Mouse (Mus musculus) cerebellum, adult 2 months (tissue): ENCODE results near the gene Nmrk2.

Experiments
- CTCF ChIP-seq: fragments of 200-500 bp; IDR thresholded peaks from 2 replicates; pipeline ENCODE4 v1.5.1; 2011; ENCODE audit warnings: low read depth, mild to moderate bottlenecking, control low read depth, low read length, moderate library complexity, borderline replicate concordance; ENCODE audit not compliant: insufficient read depth
- POLR2A ChIP-seq: fragments of 200-500 bp; IDR thresholded peaks from 2 replicates; pipeline ENCODE4 v1.6.1; 2011; ENCODE audit warnings: low read length, control low read depth, borderline replicate concordance; ENCODE audit not compliant: insufficient read depth

DNA sequence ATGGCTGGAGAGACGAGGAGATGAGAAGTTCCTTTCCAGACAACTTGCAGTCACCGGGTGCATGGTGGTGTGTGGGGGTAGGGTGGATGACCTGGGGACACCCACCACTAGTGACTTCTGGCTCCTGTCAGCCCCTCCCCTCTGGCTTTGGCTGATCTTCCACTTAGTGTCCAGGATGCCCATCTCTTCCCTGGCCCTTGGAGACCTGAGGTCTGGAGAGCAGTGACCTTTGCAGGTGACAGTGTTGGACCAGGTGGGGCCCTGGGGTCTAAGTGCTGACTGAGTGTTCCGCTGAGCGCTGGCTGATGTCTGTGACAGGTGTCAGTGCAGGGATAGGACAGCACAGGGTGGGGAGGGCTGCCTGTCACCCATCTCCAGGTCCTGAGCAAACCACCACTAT, 6.6 kb downstream of the Nmrk2 start:
- TF ChIP-seq POLR2A (no peak), CTCF (no peak)
